Mouse (Mus musculus) sigmoid colon, adult 10 weeks (tissue): ENCODE measurements around the gene CK137956. TPM values are rescaled to one million over a fixed set of nuclear protein-coding genes. Genes with fewer than 3 reads are reported as not detected.

Experiments
- polyA plus RNA-seq: library from polyadenylated mRNA; stranded (reverse); fragments of 350-450 nt; fragmentation: Illumina TruSeq; extraction: RNeasy Lipid Tissue Mini Kit (QIAGEN cat#74804); gene quantifications from one replicate; pipeline ENCODE4 v1.2.3, GENCODE M21; 2014; ENCODE audit warnings: low read depth, low replicate concordance

Gene CK137956
- polyA plus RNA-seq = not detected

GRCm38 (mm10) chr4:127970901-127971868 lies at the start of gene CK137956:
TSS of gene CK137956 (minus strand) at chr4:127970951.

DNA sequence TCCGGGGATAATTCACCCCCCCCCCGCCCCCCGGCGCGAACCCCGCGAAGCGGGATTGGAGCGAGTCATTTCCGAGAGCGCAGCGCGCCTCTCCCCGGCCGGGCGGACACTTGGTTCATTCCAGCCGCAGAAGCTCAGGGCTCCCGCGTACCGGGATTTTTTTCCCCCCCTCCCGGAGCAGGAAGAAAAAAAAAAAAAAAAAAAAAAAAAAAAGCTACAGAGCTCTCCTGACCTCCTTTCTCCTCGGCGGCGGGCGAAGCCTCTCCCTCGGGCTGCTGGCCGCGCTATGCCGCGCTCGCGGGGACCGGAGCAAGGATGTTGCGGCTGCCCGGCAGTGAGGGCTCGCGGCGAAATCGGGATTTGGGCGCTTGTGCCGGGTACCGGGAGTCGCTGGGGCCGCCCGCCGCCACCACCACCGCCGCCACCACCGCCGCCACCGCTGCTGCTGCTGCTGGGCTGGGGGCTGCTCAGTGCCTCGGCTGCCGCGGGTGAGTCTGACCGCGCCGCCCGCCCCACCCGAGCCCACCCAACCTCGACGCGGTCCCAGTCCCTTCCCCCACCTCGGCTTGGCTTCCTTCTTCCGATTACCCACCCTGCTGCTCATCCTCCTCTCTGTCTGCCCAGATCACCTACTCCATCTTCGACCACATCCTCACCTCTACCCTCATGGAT lies 17.2 kb upstream of the CK137956 start, which contains the start of gene Csmd2:
Gene Csmd2 (plus strand): TSS at position 74 of the 672 bp plus-strand sequence.

Other genes with a start within 250 kb of the CK137956 start
- gene Csmd2, start 16.9 kb upstream of the CK137956 start, polyA plus RNA-seq = 0.16 TPM